In the genomic region with DNA sequence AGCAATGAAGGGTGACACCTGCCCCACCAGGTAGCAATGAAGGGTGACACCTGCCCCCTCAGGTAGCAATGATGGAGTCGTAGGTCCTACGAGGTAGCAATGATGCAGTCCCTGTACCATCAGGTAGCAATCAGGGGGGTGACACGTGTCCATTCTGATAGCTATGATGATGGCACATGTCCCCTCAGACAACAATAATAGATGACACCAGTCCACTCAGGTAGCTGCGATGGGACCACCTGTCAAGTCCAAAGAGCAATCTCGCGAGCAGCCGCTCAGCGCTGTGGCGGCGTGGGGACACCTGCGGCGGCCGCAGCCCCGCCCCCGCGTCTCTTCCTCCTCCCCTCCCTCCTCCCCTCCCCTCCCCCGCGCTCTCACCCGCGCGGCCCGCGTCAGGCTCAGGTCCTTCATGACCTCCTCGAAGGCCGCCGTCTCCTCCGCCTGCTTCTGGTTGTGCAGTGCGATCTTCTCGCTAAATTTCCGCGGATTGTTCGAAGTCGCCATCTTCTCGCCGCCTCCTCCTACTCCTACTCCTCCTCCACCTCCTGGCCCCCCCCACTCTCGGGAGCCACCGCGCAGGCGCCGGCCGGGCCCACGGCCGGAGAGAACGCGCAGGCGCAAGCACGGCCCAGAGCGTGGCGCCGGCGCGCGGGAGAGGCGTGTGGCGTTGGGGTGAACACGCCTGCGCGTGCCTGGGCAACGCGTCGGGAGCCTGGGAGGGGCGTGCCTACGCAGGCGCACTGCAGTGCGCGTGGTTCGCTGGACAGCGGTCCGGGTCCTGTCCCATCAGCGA, we compare ENCODE assay signal across 8 mouse cellular contexts. TPM values are rescaled to one million over a fixed set of nuclear protein-coding genes. Genes with fewer than 3 reads are reported as not detected.
DNase-seq lines count a peak whose midpoint lies in the region; ATAC-seq lines count a peak whose summit lies in the region.

Gene Crtc1 (minus strand): TSS at position 525 of the 793 bp plus-strand sequence.

- intact Hi-C loops in gastrocnemius, postnatal 14 days (cut with DNase I; ENCODE audit: low total_unique reads): no loop called here
- intact Hi-C loops in left cerebral cortex, postnatal 10 days (cut with DNase I): no loop called here

- DNase-seq in adipocyte (ENCODE audit: low spot score): peak; percentile 98
- peak; percentile 98 for DNase-seq in embryo, embryonic 10 days (ENCODE audit: low spot score)
- peak; percentile 97 for DNase-seq in gastrocnemius, postnatal 14 days
- peak; percentile 93 to 98 for DNase-seq in left cerebral cortex, postnatal 10 days (ENCODE audit: extremely low spot score in 1 of 2, low spot score in 2 of 2)
- DNase-seq in right cerebral cortex, postnatal 25 days: peak; percentile 97
- DNase-seq in urinary bladder, postnatal 4 days (ENCODE audit: low spot score in 2 of 2): peak; percentile 97

- ATAC-seq in inflammation-experienced regulatory T-cells, adult 6 months: peak; percentile 95
- ATAC-seq in megakaryocyte-erythroid progenitor cell, adult 5-6 weeks (replicated peaks; ENCODE audit: low FRiP score, low TSS enrichment, poor library complexity, severe bottlenecking): peak; percentile 88

RNA-seq across cellular contexts. Expression of gene Crtc1, which starts in this region (rescaled TPM):
- total RNA-seq in gastrocnemius, postnatal 14 days (2021): 1 to 10 TPM; 6.4 to 7.4 TPM
- 1 to 10 TPM; 5.0 to 8.7 (median 7.2) TPM for polyA plus RNA-seq in inflammation-experienced regulatory T-cells, adult 6 months (2017; shearing (Covaris generic))
- total RNA-seq in left cerebral cortex, postnatal 10 days (2021): 100 to 1,000 TPM in 1 of 2 experiments, 10 to 100 TPM in 1; 98.8 to 105 TPM
- 15.6 and 21.7 TPM in 2 replicates for total RNA-seq in megakaryocyte-erythroid progenitor cell, adult 5-6 weeks (2014; fragmentation: Nextera tagmentation)
- 1.1 and 1.3 TPM in 2 replicates for total RNA-seq in megakaryocyte-erythroid progenitor cell, adult 5-6 weeks (2017)

Comparison
In these comparisons a context has a peak if more than half of its experiments do, and no peak if none do; other contexts are left out.
1. Peak in every context shown above with its lines: DNase-seq and ATAC-seq.
2. RNA of gene Crtc1 (total RNA-seq): 98.8 to 105 TPM in left cerebral cortex, postnatal 10 days; 1.1 to 21.7 TPM in megakaryocyte-erythroid progenitor cell, adult 5-6 weeks and 6.4 to 7.4 TPM in gastrocnemius, postnatal 14 days; every median in the first group is over 4 times any median in the second.